ENCODE assay signal across 8 mouse cellular contexts in the genomic region with DNA sequence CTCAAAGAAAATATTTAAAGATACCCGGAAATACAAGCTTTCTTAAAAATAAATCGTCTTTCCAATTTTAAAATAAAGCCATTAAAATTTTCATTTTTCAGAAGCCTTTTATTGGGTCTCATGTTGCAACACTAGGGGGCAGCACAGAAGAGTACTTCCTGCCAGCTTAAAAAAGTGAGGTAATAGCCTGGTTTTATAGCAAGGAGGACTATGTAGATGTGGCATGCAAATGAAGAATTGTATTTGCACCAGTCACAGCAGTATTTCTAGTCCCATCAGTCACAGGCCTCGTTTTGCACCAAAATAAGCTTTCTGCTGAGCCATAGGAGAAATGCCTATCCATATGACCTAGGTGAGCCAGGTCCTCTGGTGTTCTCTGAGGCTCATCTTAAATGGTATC. TPM values are rescaled to one million over a fixed set of nuclear protein-coding genes. Genes with fewer than 3 reads are reported as not detected.
DNase-seq lines count a peak whose midpoint lies in the region; ATAC-seq and TF ChIP-seq lines count a peak whose summit lies in the region.

No protein-coding gene starts in this region.

- no peak overlapping the region for H3K4me3 ChIP-seq in gastrocnemius, adult 2 months
- H3K4me3 ChIP-seq in midbrain, embryonic 11.5 days (ENCODE audit: low read depth, low read length) = no peak overlapping the region
- no peak overlapping the region for H3K4me3 ChIP-seq in midbrain, embryonic 15.5 days
- no peak overlapping the region for H3K4me3 ChIP-seq in kidney, postnatal 0 days (replicated peaks; ENCODE audit: low read depth, low read length)
- H3K4me3 ChIP-seq in spleen, adult 2 months (ENCODE audit: extremely low read depth, insufficient read depth, insufficient read length) = no peak overlapping the region

- H3K27me3 ChIP-seq in midbrain, embryonic 11.5 days (ENCODE audit: control insufficient read depth, insufficient read depth, low read length) = no peaks in the 10 kb centered on the region
- 0 out of 2 replicates have a peak, but pooled peaks cover 3% of the 10 kb centered on the region for H3K27me3 ChIP-seq in midbrain, embryonic 15.5 days (replicated peaks)
- no peaks in the 10 kb centered on the region for H3K27me3 ChIP-seq in kidney, postnatal 0 days (ENCODE audit: insufficient read depth, low read length)
- no peaks in the 10 kb centered on the region for H3K27me3 ChIP-seq in spleen, adult 2 months (ENCODE audit: control insufficient read depth, insufficient read depth, low read length)

- H3K4me1 ChIP-seq in midbrain, embryonic 11.5 days (ENCODE audit: control insufficient read depth, insufficient read depth, low read length) = peaks cover 12% of the 10 kb centered on the region
- H3K4me1 ChIP-seq in midbrain, embryonic 15.5 days = peaks cover 15% of the 10 kb centered on the region
- H3K4me1 ChIP-seq in kidney, postnatal 0 days (replicated peaks; ENCODE audit: insufficient read depth, low read length) = no peaks in the 10 kb centered on the region; the same call in 1 of the 2 replicates
- no peaks in the 10 kb centered on the region for H3K4me1 ChIP-seq in spleen, adult 2 months (ENCODE audit: control insufficient read depth, insufficient read depth, insufficient read length)

- no peak for ATAC-seq in midbrain, embryonic 11.5 days (ENCODE audit: low FRiP score)
- ATAC-seq in midbrain, embryonic 15.5 days (replicated peaks) = no peak
- ATAC-seq in kidney, postnatal 0 days (replicated peaks; ENCODE audit: low FRiP score, low read depth) = no peak
- ATAC-seq in activated CD4-positive, CD25-positive, alpha-beta regulatory T cell, adult 4 months = no peak

- no peak overlapping the region for H3K9ac ChIP-seq in midbrain, embryonic 11.5 days (ENCODE audit: low read length)
- no peak overlapping the region for H3K9ac ChIP-seq in midbrain, embryonic 15.5 days
- no peak overlapping the region for H3K9ac ChIP-seq in kidney, postnatal 0 days (ENCODE audit: low read depth, low read length)

- TF ChIP-seq CTCF in gastrocnemius, adult 2 months (IDR thresholded peaks at IDR 0.05) = peak; percentile 76
- TF ChIP-seq CTCF in kidney, postnatal 0 days (IDR thresholded peaks at IDR 0.05; ENCODE audit: low read depth) = peak; percentile 65
- TF ChIP-seq CTCF in spleen, adult 2 months (IDR thresholded peaks at IDR 0.05; ENCODE audit: extremely low read depth, insufficient read depth, insufficient read length, insufficient replicate concordance) = no peak

- 53% methylated on average over 3 of the region's 3 CpGs for WGBS in midbrain, embryonic 11.5 days
- WGBS in midbrain, embryonic 15.5 days = 53% methylated on average over 3 of the region's 3 CpGs
- 64% methylated on average over 3 of the region's 3 CpGs for WGBS in kidney, postnatal 0 days
- WGBS in spleen, adult 2 months = 60% methylated on average over 3 of the region's 3 CpGs

- no peaks in the 10 kb centered on the region for H3K36me3 ChIP-seq in midbrain, embryonic 11.5 days (ENCODE audit: control insufficient read depth, insufficient read depth, low read length)
- H3K36me3 ChIP-seq in midbrain, embryonic 15.5 days (replicated peaks) = no peaks in the 10 kb centered on the region
- H3K36me3 ChIP-seq in kidney, postnatal 0 days (ENCODE audit: insufficient read depth, low read length) = no peaks in the 10 kb centered on the region
- no peaks in the 10 kb centered on the region for H3K36me3 ChIP-seq in spleen, adult 2 months (ENCODE audit: control insufficient read depth, insufficient read depth, low read length)

- no peak overlapping the region for H3K27ac ChIP-seq in gastrocnemius, adult 2 months
- no peak overlapping the region for H3K27ac ChIP-seq in midbrain, embryonic 11.5 days (ENCODE audit: low read depth, low read length)
- H3K27ac ChIP-seq in midbrain, embryonic 15.5 days = no peak overlapping the region
- no peak overlapping the region for H3K27ac ChIP-seq in kidney, postnatal 0 days
- H3K27ac ChIP-seq in spleen, adult 2 months (ENCODE audit: insufficient read depth, low read length) = no peak overlapping the region

- no peak for TF ChIP-seq POLR2A in spleen, adult 2 months (IDR thresholded peaks at IDR 0.05; ENCODE audit: low read depth, low read length)

- DNase-seq in gastrocnemius, adult 2 months = no peak
- no peak for DNase-seq in gastrocnemius, adult 8-10 months (ENCODE audit: low spot score in 2 of 2)
- peak; percentile 82 for DNase-seq in midbrain, embryonic 11.5 days (ENCODE audit: low spot score, missing footprints)
- DNase-seq in T-cell, adult 2 months (ENCODE audit: low spot score) = peak; percentile 62
- peak; percentile 46 for DNase-seq in kidney, postnatal 0 days (ENCODE audit: low spot score)
- peak; percentile 30 to 41 for DNase-seq in spleen, adult 2 months (ENCODE audit: low read depth in 1 of 2, low spot score in 2 of 2)

- no peak overlapping the region for H3K4me2 ChIP-seq in midbrain, embryonic 11.5 days
- H3K4me2 ChIP-seq in midbrain, embryonic 15.5 days = no peak overlapping the region
- no peak overlapping the region for H3K4me2 ChIP-seq in kidney, postnatal 0 days (ENCODE audit: low read length)

- H3K9me3 ChIP-seq in midbrain, embryonic 11.5 days (ENCODE audit: control insufficient read depth, low read length) = no peaks in the 10 kb centered on the region
- H3K9me3 ChIP-seq in midbrain, embryonic 15.5 days = no peaks in the 10 kb centered on the region
- H3K9me3 ChIP-seq in kidney, postnatal 0 days (replicated peaks; ENCODE audit: low read length) = no peaks in the 10 kb centered on the region

- intact Hi-C loops in gastrocnemius, adult 2 months (cut with DNase I) = loop anchor here (5.0 kb wide), 1 partner anchor 90 kb away; a partner anchor contains a TSS

RNA-seq across cellular contexts. Expression of a gene that starts 2.9 kb away (rescaled TPM):
- total RNA-seq in gastrocnemius, adult 2 months (2021) = under 1 TPM; 0.06 to 0.13 TPM
- under 1 TPM in 2 of 4 experiments, not detected in 2; 0.10 to 0.18 TPM for total RNA-seq in gastrocnemius, adult 8-10 months (2022)
- 19.7 and 24.8 TPM in 2 replicates for polyA plus RNA-seq in midbrain, embryonic 11.5 days (2014; fragmentation: Nextera tagmentation; extraction: Ambion mirVana)
- 1.8 and 2.6 TPM in 2 replicates for polyA plus RNA-seq in midbrain, embryonic 15.5 days (2015; fragmentation: Nextera tagmentation; extraction: Ambion mirVana)
- polyA plus RNA-seq in kidney, postnatal 0 days (2015; fragmentation: Nextera tagmentation; extraction: Ambion mirVana) = 4.8 and 5.1 TPM in 2 replicates
- polyA plus RNA-seq in spleen, adult 2 months (2012; rRNA removed) = 1.2 TPM in 2 replicates
- 1 to 10 TPM; 6.0 to 6.7 TPM for polyA plus RNA-seq in activated CD4-positive, CD25-positive, alpha-beta regulatory T cell, adult 4 months (2017; shearing (Covaris generic))

RNA-seq across cellular contexts. Expression of a gene that starts 10.0 kb away (rescaled TPM):
- total RNA-seq in gastrocnemius, adult 2 months (2021) = 10 to 100 TPM; 18.3 to 24.0 TPM
- 10 to 100 TPM; 16.5 to 20.5 (median 18.4) TPM for total RNA-seq in gastrocnemius, adult 8-10 months (2022)
- polyA plus RNA-seq in midbrain, embryonic 11.5 days (2014; fragmentation: Nextera tagmentation; extraction: Ambion mirVana) = 145 and 152 TPM in 2 replicates
- 166 and 187 TPM in 2 replicates for polyA plus RNA-seq in midbrain, embryonic 15.5 days (2015; fragmentation: Nextera tagmentation; extraction: Ambion mirVana)
- polyA plus RNA-seq in kidney, postnatal 0 days (2015; fragmentation: Nextera tagmentation; extraction: Ambion mirVana) = 132 and 139 TPM in 2 replicates
- polyA plus RNA-seq in spleen, adult 2 months (2012; rRNA removed) = 9.0 and 13.6 TPM in 2 replicates
- 10 to 100 TPM; 81.9 to 83.6 TPM for polyA plus RNA-seq in activated CD4-positive, CD25-positive, alpha-beta regulatory T cell, adult 4 months (2017; shearing (Covaris generic))

RNA-seq across cellular contexts. Expression of a gene that starts 59.2 kb away (rescaled TPM):
- total RNA-seq in gastrocnemius, adult 2 months (2021) = 1 to 10 TPM in 1 of 2 experiments, under 1 TPM in 1; 0.94 to 1.7 TPM
- under 1 TPM; 0.56 to 0.76 (median 0.60) TPM for total RNA-seq in gastrocnemius, adult 8-10 months (2022)
- polyA plus RNA-seq in midbrain, embryonic 11.5 days (2014; fragmentation: Nextera tagmentation; extraction: Ambion mirVana) = 18.4 and 19.8 TPM in 2 replicates
- polyA plus RNA-seq in midbrain, embryonic 15.5 days (2015; fragmentation: Nextera tagmentation; extraction: Ambion mirVana) = 7.9 and 8.5 TPM in 2 replicates
- polyA plus RNA-seq in kidney, postnatal 0 days (2015; fragmentation: Nextera tagmentation; extraction: Ambion mirVana) = 1.0 and 1.1 TPM in 2 replicates
- 20.9 and 37.0 TPM in 2 replicates for polyA plus RNA-seq in spleen, adult 2 months (2012; rRNA removed)
- polyA plus RNA-seq in activated CD4-positive, CD25-positive, alpha-beta regulatory T cell, adult 4 months (2017; shearing (Covaris generic)) = not detected

Comparison
In these comparisons a context has a peak if more than half of its experiments do, and no peak if none do; other contexts are left out.
1. DNase-seq: peak in midbrain, embryonic 11.5 days (single experiment), T-cell, adult 2 months (single experiment), kidney, postnatal 0 days (single experiment) and spleen, adult 2 months (2 of 2); none in gastrocnemius, adult 2 months (single experiment) and gastrocnemius, adult 8-10 months (0 of 2).